ENCODE assay signal across 8 mouse cellular contexts in genomic region chr1:182439546-182440222, GRCm38 (mm10). TPM values are rescaled to one million over a fixed set of nuclear protein-coding genes. Genes with fewer than 3 reads are reported as not detected.
DNase-seq lines count a peak whose midpoint lies in the region; ATAC-seq lines count a peak whose summit lies in the region.

No protein-coding gene starts in this region.

- H3K9ac ChIP-seq in stomach, embryonic 15.5 days, result no peak overlapping the region
- no peak overlapping the region for H3K9ac ChIP-seq in forebrain, embryonic 16.5 days (replicated peaks; ENCODE audit: low read depth, low read length)
- H3K9ac ChIP-seq in intestine, embryonic 15.5 days, result no peak overlapping the region

- no peak overlapping the region for H3K4me3 ChIP-seq in stomach, embryonic 15.5 days (replicated peaks)
- H3K4me3 ChIP-seq in forebrain, embryonic 16.5 days (replicated peaks; ENCODE audit: low read length), result no peak overlapping the region
- no peak overlapping the region for H3K4me3 ChIP-seq in intestine, embryonic 15.5 days (replicated peaks)

- DNase-seq in cerebellum, postnatal 14 days, result peak; percentile 53 to 54
- no peak for DNase-seq in cerebellum, adult 11-12 months
- peak; percentile 96 for DNase-seq in NIH3T3 (ENCODE audit: low read depth)
- DNase-seq in heart, adult 9 months (ENCODE audit: low spot score in 2 of 2), result peak; percentile 67 to 80
- peak; percentile 57 to 61 for DNase-seq in layer of hippocampus, postnatal 10 days (ENCODE audit: low spot score in 2 of 2)

- no peaks in the 10 kb centered on the region for H3K9me3 ChIP-seq in stomach, embryonic 15.5 days
- H3K9me3 ChIP-seq in forebrain, embryonic 16.5 days (ENCODE audit: control insufficient read depth, low read length), result no peaks in the 10 kb centered on the region
- H3K9me3 ChIP-seq in intestine, embryonic 15.5 days, result no peaks in the 10 kb centered on the region

- H3K36me3 ChIP-seq in stomach, embryonic 15.5 days, result peaks cover 15% of the 10 kb centered on the region
- H3K36me3 ChIP-seq in forebrain, embryonic 16.5 days (ENCODE audit: control insufficient read depth, insufficient read depth), result peaks cover 32% of the 10 kb centered on the region
- H3K36me3 ChIP-seq in intestine, embryonic 15.5 days, result peaks cover 32% of the 10 kb centered on the region

- peak; percentile 53; the same call in 1 of the 2 replicates for ATAC-seq in stomach, embryonic 15.5 days (ENCODE audit: insufficient read depth, low FRiP score, low read depth)
- ATAC-seq in forebrain, embryonic 16.5 days, result no peak
- no peak for ATAC-seq in intestine, embryonic 15.5 days

- 64% methylated on average over 5 of the region's 5 CpGs for WGBS in stomach, embryonic 15.5 days
- WGBS in forebrain, embryonic 16.5 days, result 73% methylated on average over 5 of the region's 5 CpGs
- WGBS in intestine, embryonic 15.5 days, result 64% methylated on average over 5 of the region's 5 CpGs

- no peak overlapping the region for H3K4me2 ChIP-seq in stomach, embryonic 15.5 days
- no peak overlapping the region for H3K4me2 ChIP-seq in forebrain, embryonic 16.5 days (ENCODE audit: low read length)
- no peak overlapping the region for H3K4me2 ChIP-seq in intestine, embryonic 15.5 days (replicated peaks)

- H3K27me3 ChIP-seq in stomach, embryonic 15.5 days (replicated peaks), result no peaks in the 10 kb centered on the region
- no peaks in the 10 kb centered on the region for H3K27me3 ChIP-seq in forebrain, embryonic 16.5 days (replicated peaks; ENCODE audit: control insufficient read depth, insufficient read depth, low read length)
- H3K27me3 ChIP-seq in intestine, embryonic 15.5 days (replicated peaks), result no peaks in the 10 kb centered on the region

- no peak overlapping the region for H3K27ac ChIP-seq in stomach, embryonic 15.5 days
- no peak overlapping the region for H3K27ac ChIP-seq in forebrain, embryonic 16.5 days (ENCODE audit: low read length)
- no peak overlapping the region for H3K27ac ChIP-seq in intestine, embryonic 15.5 days

- no peaks in the 10 kb centered on the region for H3K4me1 ChIP-seq in stomach, embryonic 15.5 days
- H3K4me1 ChIP-seq in forebrain, embryonic 16.5 days (replicated peaks; ENCODE audit: control insufficient read depth, insufficient read depth, low read length), result no peaks in the 10 kb centered on the region
- no peaks in the 10 kb centered on the region for H3K4me1 ChIP-seq in intestine, embryonic 15.5 days (replicated peaks)

RNA-seq across cellular contexts. Expression of gene Trp53bp2, which starts 30.7 kb away (rescaled TPM):
- 10 to 100 TPM; 22.5 to 26.6 TPM for total RNA-seq in layer of hippocampus, postnatal 10 days (2021)
- 19.9 and 23.1 TPM in 2 replicates for polyA plus RNA-seq in stomach, embryonic 15.5 days (2015; fragmentation: Nextera tagmentation; extraction: Ambion mirVana)
- 27.2 and 31.3 TPM in 2 replicates for polyA plus RNA-seq in forebrain, embryonic 16.5 days (2015; fragmentation: Nextera tagmentation; extraction: Ambion mirVana)
- polyA plus RNA-seq in intestine, embryonic 15.5 days (2015; fragmentation: Nextera tagmentation; extraction: Ambion mirVana), result 20.3 and 22.6 TPM in 2 replicates
